8 mouse cellular contexts compared by ENCODE assay signal in genomic region chr11:47988697-47989533, GRCm38 (mm10). TPM values are rescaled to one million over a fixed set of nuclear protein-coding genes. Genes with fewer than 3 reads are reported as not detected.
DNase-seq lines count a peak whose midpoint lies in the region; ATAC-seq and TF ChIP-seq lines count a peak whose summit lies in the region.
"Had no signal": no experiment of that assay in that cellular context is flagged by ENCODE, and none has a peak within 500 bp of the region (broad histone marks: within the 10 kb centered on the region; RNA-seq: fewer than 3 reads in every experiment).

TSS of gene Sgcd (minus strand) at chr11:47988969.

- H3K27me3 ChIP-seq in hindbrain, postnatal 0 days (ENCODE audit: insufficient read depth, low read length): no peaks in the 10 kb centered on the region

- peak within 1 kb of the TSS; percentile 75 for H3K27ac ChIP-seq in hindbrain, postnatal 0 days

- no peaks in the 10 kb centered on the region for H3K36me3 ChIP-seq in hindbrain, postnatal 0 days (ENCODE audit: insufficient read depth, low read length)

- peak within 1 kb of the TSS; percentile 70 for H3K4me3 ChIP-seq in hindbrain, postnatal 0 days (ENCODE audit: low read length)
- H3K4me3 ChIP-seq: erythroblast, embryonic 14.5 days had no signal

- peaks cover 7% of the 10 kb centered on the region; the same call in 1 of the 2 replicates for H3K4me1 ChIP-seq in hindbrain, postnatal 0 days (ENCODE audit: insufficient read depth, low read length)

- under 1% methylated on average over 56 of the region's 67 CpGs for WGBS in hindbrain, postnatal 0 days

- H3K9ac ChIP-seq in hindbrain, postnatal 0 days (replicated peaks; ENCODE audit: low read length): peak within 1 kb of the TSS; percentile 61

- intact Hi-C loops in left cerebral cortex, postnatal 4 days (cut with DNase I): loop anchor here (5.0 kb wide), 1 partner anchor 593 kb away; no protein-coding TSS in a partner anchor

- peak within 1 kb of the TSS; percentile 91 for H3K4me2 ChIP-seq in hindbrain, postnatal 0 days (ENCODE audit: low read depth, low read length)

- TF ChIP-seq CTCF in hindbrain, postnatal 0 days (IDR thresholded peaks at IDR 0.05; ENCODE audit: low read depth): no peak

- peak; percentile 51 for DNase-seq in adrenal gland, postnatal 25 days
- peak; percentile 66 for DNase-seq in embryo, embryonic 10.5 days (ENCODE audit: low spot score)
- DNase-seq in gastrocnemius, postnatal 25 days: no peak
- peak; percentile 71 for DNase-seq in hindbrain, postnatal 0 days (ENCODE audit: low spot score)
- peak; percentile 56 for DNase-seq in left cerebral cortex, postnatal 4 days
- DNase-seq in neural tube, embryonic 10.5 days (ENCODE audit: extremely low spot score, low spot score): peak; percentile 80

- ATAC-seq in hindbrain, postnatal 0 days: peak; percentile 87
- no peak for ATAC-seq in inflammation-experienced regulatory T-cells, adult 6 months

- no peaks in the 10 kb centered on the region for H3K9me3 ChIP-seq in hindbrain, postnatal 0 days (ENCODE audit: low read length)

RNA-seq across cellular contexts. Expression of gene Sgcd, which starts in this region (rescaled TPM):
- total RNA-seq in adrenal gland, postnatal 25 days (2021): 6.6 and 8.7 TPM in 2 replicates
- total RNA-seq in gastrocnemius, postnatal 25 days (2021): 10 to 100 TPM; 67.4 to 75.2 TPM
- total RNA-seq in hindbrain, postnatal 0 days (2014; rRNA removed): 37.3 and 39.0 TPM in 2 replicates
- 4.0 and 5.5 TPM in 2 replicates for polyA plus RNA-seq in hindbrain, postnatal 0 days (2015; fragmentation: Nextera tagmentation; extraction: Ambion mirVana)
- total RNA-seq in left cerebral cortex, postnatal 4 days (2021): 10 to 100 TPM; 17.7 to 20.8 TPM
- not detected for polyA plus RNA-seq in inflammation-experienced regulatory T-cells, adult 6 months (2017; shearing (Covaris generic))
- polyA plus RNA-seq: erythroblast, embryonic 14.5 days had no signal
